Mouse (Mus musculus): ENCODE measurements around the gene Krtap16-3.

The Krtap16-3 gene

DNA sequence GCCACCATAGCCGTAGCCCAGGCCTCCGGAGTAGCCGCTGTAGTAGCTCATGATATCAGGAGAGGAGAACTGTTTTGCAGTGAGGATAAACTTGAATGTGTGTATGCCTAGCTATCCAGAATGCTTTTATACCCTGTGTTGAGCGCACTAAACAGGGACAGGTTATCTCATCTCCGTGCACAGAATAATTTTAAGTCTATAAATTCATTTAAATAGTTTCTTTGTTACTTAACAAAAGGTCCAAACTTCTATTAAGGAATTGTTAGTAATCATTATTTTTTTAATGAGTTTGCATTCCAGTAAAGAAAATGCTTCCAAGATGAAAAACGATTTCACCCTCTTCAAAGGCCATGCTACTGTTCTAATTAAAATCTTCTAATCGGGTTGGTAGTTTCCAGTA is at the start of gene Krtap16-3:
Krtap16-3 (minus strand) TSS at position 101 of the 400 bp plus-strand sequence.
- DNase-seq, result no peak

DNA sequence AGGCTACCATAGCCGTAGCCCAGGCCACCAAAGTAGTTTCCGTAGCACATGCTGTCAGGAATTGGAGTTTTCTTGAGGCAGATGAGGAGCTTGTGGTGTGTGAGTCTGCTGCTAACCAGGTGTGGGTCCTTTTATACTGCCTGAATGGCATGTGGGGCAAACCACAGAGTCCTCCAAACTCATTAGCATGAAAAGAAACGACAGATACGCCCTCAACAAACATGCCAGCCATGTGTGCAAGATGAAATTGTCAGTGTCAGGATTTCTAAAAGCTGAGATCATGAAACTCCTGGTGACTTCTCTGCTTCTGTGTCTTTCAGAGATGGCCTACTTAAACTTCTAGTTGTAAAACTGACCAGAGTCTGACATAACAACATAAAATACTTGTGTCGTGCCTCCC is 48.0 kb upstream of the Krtap16-3 start, which contains the start of gene Krtap22-2:
Krtap22-2 (minus strand) TSS at position 101 of the 400 bp plus-strand sequence.
- no peak for DNase-seq

DNA sequence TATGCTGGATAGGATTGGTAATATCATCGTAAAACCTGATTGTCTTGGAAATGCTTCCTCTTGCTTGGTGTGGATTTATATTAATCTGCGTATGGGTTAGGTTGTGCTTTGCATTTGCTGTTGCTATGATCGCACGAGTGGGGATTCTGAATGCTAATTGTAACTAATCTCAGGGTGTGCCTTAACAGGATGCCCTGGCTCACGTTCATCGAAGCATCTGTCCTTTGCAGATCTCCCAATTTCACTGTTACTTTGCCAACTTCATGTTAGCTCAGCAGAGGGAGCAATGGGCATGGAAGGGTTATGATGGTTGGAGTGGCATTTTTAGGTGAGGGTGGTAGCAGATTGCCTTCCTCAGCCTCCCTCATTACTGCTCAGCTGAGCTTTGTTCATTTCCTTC is 21.6 kb downstream of the Krtap16-3 start:
- no peak for DNase-seq

DNA sequence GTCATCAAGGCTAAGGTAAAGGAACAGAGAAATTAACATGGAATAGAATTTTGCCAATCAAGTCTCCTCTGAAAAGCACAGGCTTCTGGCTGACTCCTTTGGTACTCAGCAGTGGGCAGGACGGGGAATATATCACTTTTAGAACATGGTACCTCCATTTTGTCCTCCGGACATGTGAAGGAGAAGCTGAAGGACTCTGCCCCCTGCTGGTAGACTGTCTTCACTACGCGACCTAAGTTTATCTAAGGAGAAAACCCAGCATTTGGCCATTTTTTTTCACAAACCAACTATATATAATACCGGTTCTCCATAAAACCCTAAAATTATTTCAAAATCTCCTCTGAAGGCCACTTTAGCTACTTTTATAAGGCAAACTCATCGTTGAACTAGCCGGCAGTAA is 24.4 kb downstream of the Krtap16-3 start:
- DNase-seq, result no peak

DNA sequence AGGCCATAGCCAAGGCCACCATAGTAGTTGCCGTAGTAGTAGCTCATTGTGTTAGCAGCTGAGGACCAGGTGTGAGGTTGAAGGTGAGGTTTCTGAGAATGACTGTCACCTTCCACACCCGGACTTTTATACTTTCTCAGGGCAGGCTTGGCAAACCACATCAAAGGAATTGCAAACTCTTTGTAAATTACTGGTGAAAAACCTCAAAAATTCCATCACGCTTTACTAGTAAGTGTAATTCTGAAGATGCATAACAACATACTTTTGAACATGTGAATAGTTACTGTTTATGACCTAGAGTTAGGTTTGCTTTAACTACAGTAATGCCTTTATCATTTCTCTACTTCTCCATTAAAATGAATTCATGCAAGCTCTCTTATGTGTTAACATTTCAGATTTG is 30.5 kb downstream of the Krtap16-3 start, which contains the start of gene Krtap19-9b:
Krtap19-9b (minus strand) TSS at position 101 of the 400 bp plus-strand sequence.
- no peak for DNase-seq
